Mouse (Mus musculus): Measurements from ENCODE around the gene Git2. TPM values are rescaled to one million over a fixed set of nuclear protein-coding genes. Genes with fewer than 3 reads are reported as not detected.

Git2 gene
- total RNA-seq, 2 experiments from 2014 or later = 58.3 to 59.1 TPM

GRCm38 (mm10) chr5:114797253-114797652 is 21.9 kb upstream of the Git2 start:
- intact Hi-C loops (cut with DNase I) = no loop called here
- no peak for DNase-seq

- intact Hi-C loops (cut with DNase I) = no loop called here
- DNase-seq = peak; percentile 56
These were observed 21.1 kb upstream of the Git2 start for GRCm38 (mm10) chr5:114796299-114797012.

GRCm38 (mm10) chr5:114795653-114796052 is 20.3 kb upstream of the Git2 start:
- DNase-seq = no peak
- intact Hi-C loops (cut with DNase I) = no loop called here

- intact Hi-C loops (cut with DNase I) = no loop called here
- DNase-seq = peak; percentile 52
These were observed 19.9 kb upstream of the Git2 start for GRCm38 (mm10) chr5:114795231-114795630.

GRCm38 (mm10) chr5:114794609-114795008 is 19.3 kb upstream of the Git2 start:
- intact Hi-C loops (cut with DNase I) = no loop called here
- DNase-seq = peak; percentile 70

GRCm38 (mm10) chr5:114793317-114793716 is 18.0 kb upstream of the Git2 start:
- DNase-seq = no peak
- intact Hi-C loops (cut with DNase I) = no loop called here

- intact Hi-C loops (cut with DNase I) = no loop called here
- DNase-seq = no peak
These were observed 9.9 kb upstream of the Git2 start for GRCm38 (mm10) chr5:114785196-114785595.

GRCm38 (mm10) chr5:114784622-114785165 is 9.4 kb upstream of the Git2 start:
- intact Hi-C loops (cut with DNase I) = no loop called here
- no peak for DNase-seq

- intact Hi-C loops (cut with DNase I) = no loop called here
- no peak for DNase-seq
These were observed 8.3 kb upstream of the Git2 start for GRCm38 (mm10) chr5:114783405-114784163.

- intact Hi-C loops (cut with DNase I) = no loop called here
- no peak for DNase-seq
These were observed 7.7 kb upstream of the Git2 start for GRCm38 (mm10) chr5:114782991-114783390.

- intact Hi-C loops (cut with DNase I) = no loop called here
- no peak for DNase-seq
These were observed 5.6 kb upstream of the Git2 start for GRCm38 (mm10) chr5:114780912-114781311.

GRCm38 (mm10) chr5:114779956-114780489 is 4.7 kb upstream of the Git2 start:
- intact Hi-C loops (cut with DNase I) = no loop called here
- no peak for DNase-seq

GRCm38 (mm10) chr5:114776174-114776573 is 857 bp upstream of the Git2 start:
- intact Hi-C loops (cut with DNase I) = no loop called here
- DNase-seq = no peak

GRCm38 (mm10) chr5:114774403-114775051 is 790 bp downstream of the Git2 start, which contains the start of gene Ankrd13a:
TSS of gene Ankrd13a (plus strand) at chr5:114774677.
- intact Hi-C loops (cut with DNase I) = no loop called here

GRCm38 (mm10) chr5:114773780-114774179 is 1.5 kb downstream of the Git2 start:
- intact Hi-C loops (cut with DNase I) = no loop called here
- no peak for DNase-seq

More at GRCm38 (mm10) chr5:114774403-114775051, 790 bp downstream of the Git2 start, which contains the start of gene Ankrd13a:
- DNase-seq = peak; percentile 94

GRCm38 (mm10) chr5:114773211-114773710 is 2.1 kb downstream of the Git2 start:
- intact Hi-C loops (cut with DNase I) = no loop called here
- DNase-seq = peak; percentile 98

- intact Hi-C loops (cut with DNase I) = no loop called here
These were observed 2.7 kb downstream of the Git2 start for GRCm38 (mm10) chr5:114772456-114773203.

GRCm38 (mm10) chr5:114771796-114772195 is 3.5 kb downstream of the Git2 start:
- intact Hi-C loops (cut with DNase I) = no loop called here

More at GRCm38 (mm10) chr5:114772456-114773203, 2.7 kb downstream of the Git2 start:
- peak; percentile 50 for DNase-seq

GRCm38 (mm10) chr5:114769786-114770185 is 5.5 kb downstream of the Git2 start:
- intact Hi-C loops (cut with DNase I) = no loop called here
- no peak for DNase-seq

More at GRCm38 (mm10) chr5:114771796-114772195, 3.5 kb downstream of the Git2 start:
- no peak for DNase-seq

GRCm38 (mm10) chr5:114767185-114767584 is 8.1 kb downstream of the Git2 start:
- DNase-seq = no peak
- intact Hi-C loops (cut with DNase I) = no loop called here
